Mouse (Mus musculus) hindbrain, embryonic 15.5 days (tissue): ENCODE data around the gene Nprl3. TPM values are rescaled to one million over a fixed set of nuclear protein-coding genes. Genes with fewer than 3 reads are reported as not detected.
A peak's percentile ranks its signal among the peaks of the same experiment; 100 is the strongest.

Source experiments
- ATAC-seq: fragments of 200-750 bp; cut with Nextera tagmentation; 2 replicates; pipeline ENCODE4 v1.8.0; 2017; ENCODE audit warnings: low read depth, moderate number of reproducible peaks, moderate TSS enrichment; ENCODE audit not compliant: low FRiP score
- H3K27ac ChIP-seq: fragments of 300-500 bp; sonication (generic); replicated peaks from 2 replicates; pipeline ENCODE4 v1.5.1; 2015; ENCODE audit warnings: mild to moderate bottlenecking, inconsistent platforms
- H3K27me3 ChIP-seq: fragments of 300-500 bp; sonication (generic); 2 replicates; pipeline ENCODE4 v1.6.1; 2015; ENCODE audit warnings: control low read depth, inconsistent platforms
- H3K36me3 ChIP-seq: fragments of 300-500 bp; sonication (generic); 2 replicates; pipeline ENCODE4 v1.6.1; 2015; ENCODE audit warnings: control low read depth, inconsistent platforms
- H3K4me1 ChIP-seq: fragments of 300-500 bp; sonication (generic); replicated peaks from 2 replicates; pipeline ENCODE4 v1.6.1; 2015; ENCODE audit warnings: control low read depth, inconsistent platforms
- H3K4me2 ChIP-seq: fragments of 300-500 bp; sonication (generic); 2 replicates; pipeline ENCODE4 v1.6.1; 2015; ENCODE audit warnings: moderate library complexity, mild to moderate bottlenecking, inconsistent platforms
- H3K4me3 ChIP-seq: fragments of 300-500 bp; sonication (generic); 2 replicates; pipeline ENCODE4 v1.5.1; 2015; ENCODE audit warnings: mild to moderate bottlenecking, inconsistent platforms
- H3K9ac ChIP-seq: fragments of 300-500 bp; sonication (generic); 2 replicates; pipeline ENCODE4 v1.6.1; 2015; ENCODE audit warnings: inconsistent platforms
- H3K9me3 ChIP-seq: fragments of 300-500 bp; sonication (generic); 2 replicates; pipeline ENCODE4 v1.6.1; 2016; ENCODE audit warnings: control low read depth, inconsistent platforms
- WGBS: fragments of 180-500 bp; shearing (Covaris S2); methylation state at CpG from one replicate; pipeline ENCODE4 v1.1.7; 2015; 5-methylcytosine and 5-hydroxymethylcytosine counted together
- polyA plus RNA-seq: library from polyadenylated mRNA; unstranded; fragments of >200 nt; fragmentation: Nextera tagmentation; extraction: Ambion mirVana; gene quantifications from 2 replicates; pipeline ENCODE4 v1.2.1, GENCODE M21; 2015

Gene Nprl3
- polyA plus RNA-seq, 1 experiment from 2014 or later: 43.9 TPM

GRCm38 (mm10) chr11:32187256-32187655 is 80.3 kb downstream of the Nprl3 start:
- Histone ChIP-seq H3K27ac (no peak overlapping the region), H3K9me3 (no peaks in the 10 kb centered on the region), H3K36me3 (no peaks in the 10 kb centered on the region), H3K9ac (no peak overlapping the region), H3K4me1 (peaks cover 5% of the 10 kb centered on the region; the same call in 1 of the 2 replicates), H3K27me3 (no peaks in the 10 kb centered on the region), H3K4me3 (no peak overlapping the region), H3K4me2 (no peak overlapping the region)
- no peak for ATAC-seq
- WGBS: 90% methylated on average over 4 of the region's 4 CpGs

DNA sequence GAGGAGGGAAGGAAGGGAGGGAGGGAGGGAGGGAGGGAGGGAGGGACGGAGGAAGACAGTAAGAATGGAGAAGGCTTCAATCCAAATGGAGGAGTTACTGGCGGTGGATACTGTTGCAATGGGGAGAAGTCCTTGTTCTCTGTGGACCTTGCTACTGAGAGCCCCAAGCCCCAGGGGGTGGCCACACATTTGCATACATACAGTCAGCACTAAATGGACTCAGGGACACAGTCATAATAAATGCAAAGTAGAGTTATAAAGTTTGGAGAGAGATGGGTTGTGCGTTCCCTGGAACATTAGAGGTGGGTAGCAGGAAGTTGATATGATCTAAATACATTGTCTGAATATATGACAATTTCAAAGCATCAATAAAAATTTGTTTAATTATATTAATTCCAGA is 81.5 kb downstream of the Nprl3 start:
- no peak overlapping the region for H3K9ac ChIP-seq
- no peaks in the 10 kb centered on the region for H3K36me3 ChIP-seq
- 80% methylated on average over 3 of the region's 3 CpGs for WGBS
- no peak overlapping the region for H3K4me2 ChIP-seq
- H3K9me3 ChIP-seq: no peaks in the 10 kb centered on the region
- no peak overlapping the region for H3K27ac ChIP-seq
- H3K4me1 ChIP-seq: peaks cover 5% of the 10 kb centered on the region; the same call in 1 of the 2 replicates
- H3K4me3 ChIP-seq: no peak overlapping the region
- no peaks in the 10 kb centered on the region for H3K27me3 ChIP-seq
- no peak for ATAC-seq

DNA sequence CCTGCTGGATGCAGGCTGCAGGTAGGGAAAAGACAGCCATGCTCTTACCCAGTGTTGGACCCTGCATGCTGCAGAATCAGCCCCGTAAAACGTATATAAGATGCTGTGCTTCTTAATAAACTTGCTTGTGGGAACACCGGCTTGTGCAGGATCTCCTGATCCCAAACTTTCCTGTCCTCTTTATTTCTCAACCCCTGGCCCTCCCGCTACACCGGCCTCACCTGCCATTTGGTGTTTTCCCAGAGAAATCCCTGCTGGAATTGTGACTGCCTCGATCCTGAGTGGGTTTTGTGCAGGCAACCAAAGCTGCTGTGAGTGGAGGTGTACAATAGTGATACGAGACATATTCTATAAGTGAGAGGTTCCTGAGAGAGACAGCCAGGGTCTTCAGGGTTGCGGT is 83.0 kb downstream of the Nprl3 start:
- WGBS: 89% methylated on average over 8 of the region's 8 CpGs
- Histone ChIP-seq H3K27me3 (no peaks in the 10 kb centered on the region), H3K4me1 (no peaks in the 10 kb centered on the region), H3K4me2 (no peak overlapping the region), H3K27ac (no peak overlapping the region), H3K4me3 (no peak overlapping the region), H3K9me3 (no peaks in the 10 kb centered on the region), H3K9ac (no peak overlapping the region), H3K36me3 (no peaks in the 10 kb centered on the region)
- no peak for ATAC-seq

DNA sequence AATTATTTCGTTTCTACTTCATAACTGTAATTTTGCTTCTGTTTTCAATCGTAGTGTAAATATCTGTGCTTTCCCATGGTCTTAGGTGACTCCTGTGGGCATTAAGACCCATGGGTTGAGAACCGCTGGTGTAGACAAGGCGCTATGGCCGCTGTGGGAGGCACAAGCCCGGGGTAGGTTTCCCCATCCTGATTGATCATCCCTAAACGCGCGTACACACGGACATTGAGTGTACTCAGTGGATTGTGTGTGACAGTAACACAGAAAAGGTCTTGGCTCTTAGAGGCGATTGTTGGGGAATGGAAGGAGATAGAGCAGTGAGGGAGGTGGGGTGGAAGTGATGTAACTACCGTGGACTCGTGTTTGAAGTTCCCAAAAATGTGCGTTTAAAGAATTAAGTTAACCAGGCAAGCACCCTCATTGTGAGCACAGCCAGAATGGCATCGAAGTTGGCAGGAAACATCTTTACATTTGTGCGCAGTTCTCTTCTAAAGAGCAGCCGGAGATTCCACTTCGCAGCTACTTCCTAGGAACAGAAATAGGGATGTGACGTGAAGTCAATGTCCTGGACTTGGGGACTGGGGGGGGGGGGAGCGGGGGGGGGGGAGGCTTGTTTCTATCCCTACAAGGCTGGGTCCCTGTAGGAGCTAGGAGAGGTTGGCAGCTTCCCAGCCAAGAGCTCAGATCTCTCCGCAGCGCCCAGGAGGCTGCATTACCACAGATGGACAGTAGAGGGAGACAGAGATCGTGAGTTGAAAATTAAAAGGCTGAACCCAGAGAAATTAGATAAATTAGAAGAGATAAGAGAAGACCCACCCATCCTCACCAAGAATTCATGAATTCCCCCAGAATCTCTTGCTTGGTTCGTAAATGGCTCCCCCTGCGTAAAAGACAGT is 85.3 kb downstream of the Nprl3 start:
- H3K27me3 ChIP-seq: no peaks in the 10 kb centered on the region
- H3K27ac ChIP-seq: no peak overlapping the region
- no peaks in the 10 kb centered on the region for H3K4me1 ChIP-seq
- no peaks in the 10 kb centered on the region for H3K9me3 ChIP-seq
- H3K9ac ChIP-seq: no peak overlapping the region
- H3K36me3 ChIP-seq: no peaks in the 10 kb centered on the region
- no peak overlapping the region for H3K4me3 ChIP-seq
- ATAC-seq: peak; percentile 73
- peak overlapping the region; percentile 39; the same call in 1 of the 2 replicates for H3K4me2 ChIP-seq
- 41% methylated on average over 25 of the region's 25 CpGs for WGBS

- ATAC-seq: no peak
- Histone ChIP-seq H3K4me1 (no peaks in the 10 kb centered on the region), H3K4me2 (no peak overlapping the region), H3K27ac (no peak overlapping the region), H3K36me3 (no peaks in the 10 kb centered on the region), H3K9ac (no peak overlapping the region), H3K27me3 (no peaks in the 10 kb centered on the region), H3K4me3 (no peak overlapping the region), H3K9me3 (no peaks in the 10 kb centered on the region)
- 85% methylated on average over 4 of the region's 4 CpGs for WGBS
These were observed 86.3 kb downstream of the Nprl3 start for GRCm38 (mm10) chr11:32181246-32181645.

DNA sequence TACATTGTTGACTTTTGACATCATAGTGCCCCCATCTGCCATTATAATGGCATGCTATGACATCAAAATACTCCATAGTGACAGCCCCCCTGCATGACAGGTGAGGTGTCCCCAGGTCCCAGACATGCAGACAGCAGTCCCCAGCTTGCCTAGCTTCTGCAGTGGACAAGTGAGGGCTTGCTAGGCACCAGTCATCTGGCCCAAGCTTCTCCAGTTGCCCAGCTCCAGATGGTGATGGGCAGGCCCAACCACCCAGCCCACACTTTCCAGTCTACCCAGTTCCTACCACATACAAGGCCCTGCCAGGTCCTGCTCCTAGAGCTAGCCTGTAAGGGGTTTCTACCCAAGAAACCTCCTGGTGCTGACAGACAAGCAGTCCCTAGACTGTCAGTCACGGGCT is 89.0 kb downstream of the Nprl3 start:
- H3K36me3 ChIP-seq: no peaks in the 10 kb centered on the region
- no peaks in the 10 kb centered on the region for H3K27me3 ChIP-seq
- ATAC-seq: no peak
- H3K4me1 ChIP-seq: no peaks in the 10 kb centered on the region
- H3K27ac ChIP-seq: no peak overlapping the region
- no peak overlapping the region for H3K4me3 ChIP-seq
- WGBS: 87% methylated on average over 1 of the region's 1 CpGs
- no peaks in the 10 kb centered on the region for H3K9me3 ChIP-seq
- H3K4me2 ChIP-seq: no peak overlapping the region
- H3K9ac ChIP-seq: no peak overlapping the region

Other genes starting within 250 kb of the Nprl3 start
- not detected in 2 replicates for gene Il9r, start 67.4 kb downstream of the Nprl3 start, polyA plus RNA-seq
- gene Snrnp25, start 62.3 kb downstream of the Nprl3 start, polyA plus RNA-seq: 49.5 and 50.4 TPM in 2 replicates
- gene Rhbdf1, start 45.4 kb downstream of the Nprl3 start, polyA plus RNA-seq: 24.8 and 29.2 TPM in 2 replicates
- 34.7 and 36.9 TPM in 2 replicates for gene Mpg, start 41.2 kb downstream of the Nprl3 start, polyA plus RNA-seq
- gene Hba-x, start 8.7 kb upstream of the Nprl3 start, polyA plus RNA-seq: 31.5 and 46.1 TPM in 2 replicates
- gene Hba-a1, start 15.8 kb upstream of the Nprl3 start, polyA plus RNA-seq: 2,663 and 3,254 TPM in 2 replicates
- gene Hbq1b, start 19.3 kb upstream of the Nprl3 start, polyA plus RNA-seq: 0.51 and 0.95 TPM in 2 replicates
- 6,860 and 8,722 TPM in 2 replicates for gene Hba-a2, start 28.8 kb upstream of the Nprl3 start, polyA plus RNA-seq
- gene Hbq1a, start 32.4 kb upstream of the Nprl3 start, polyA plus RNA-seq: 0.83 and 2.3 TPM in 2 replicates
- 20.8 and 21.1 TPM in 2 replicates for gene Sh3pxd2b, start 80.1 kb upstream of the Nprl3 start, polyA plus RNA-seq
- 46.6 and 46.9 TPM in 2 replicates for gene Ubtd2, start 187.7 kb upstream of the Nprl3 start, polyA plus RNA-seq